Mouse (Mus musculus): ENCODE measurements around the gene Rap1gap. TPM values are rescaled to one million over a fixed set of nuclear protein-coding genes. Genes with fewer than 3 reads are reported as not detected.

Rap1gap gene
- polyA plus RNA-seq, 1 experiment from 2014 or later: 12.5 TPM

DNA sequence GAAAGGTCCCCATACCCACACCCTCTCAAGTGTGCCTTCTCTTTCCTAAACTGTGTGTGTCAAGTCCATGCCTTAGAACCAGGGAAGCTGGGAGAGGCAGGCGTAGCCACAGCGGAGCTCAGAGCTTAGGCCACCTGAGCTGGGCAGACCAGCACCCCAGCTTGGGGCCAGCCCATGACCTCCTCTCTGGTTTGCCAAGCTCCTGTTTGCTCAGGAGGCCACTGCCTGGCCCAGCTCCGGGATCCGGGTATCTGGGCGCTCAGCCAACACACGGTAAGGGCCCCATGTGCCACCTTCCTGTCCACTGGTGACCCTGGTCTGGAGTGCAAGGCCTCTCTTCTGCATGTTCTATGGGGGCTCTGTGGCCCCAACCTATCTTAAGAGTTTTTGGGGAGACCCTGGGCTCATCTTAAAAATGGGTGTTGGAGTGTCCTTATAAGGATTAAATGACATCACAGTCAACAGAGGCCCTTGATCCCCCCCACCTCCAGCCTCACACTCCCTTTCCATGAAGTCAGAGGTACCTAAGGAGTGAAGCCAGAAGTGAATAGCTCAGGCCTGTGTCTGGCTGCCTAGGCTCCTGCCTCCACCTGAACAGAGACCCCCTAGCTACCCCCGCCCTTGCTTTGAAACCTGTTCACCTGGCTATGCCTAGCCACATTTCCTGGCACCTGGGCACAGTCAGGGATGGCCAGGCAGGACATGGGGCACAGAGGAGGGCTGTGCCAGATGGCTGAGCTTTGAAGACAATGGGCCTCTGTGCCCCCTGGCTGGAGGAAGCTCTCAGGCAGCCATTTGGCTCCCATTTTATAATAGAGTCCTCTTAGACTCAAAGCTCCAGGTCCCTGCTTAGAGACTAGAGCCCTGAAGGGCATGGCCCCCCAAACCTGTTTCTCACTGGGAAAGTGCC is 33.8 kb downstream of the Rap1gap start:
- no peaks in the 10 kb centered on the region for H3K9me3 ChIP-seq (replicated peaks)
- peak overlapping the region; percentile 79 for H3K27ac ChIP-seq
- H3K4me3 ChIP-seq (replicated peaks): no peak overlapping the region
- 0 out of 2 replicates have a peak, but pooled peaks have one; percentile 17 for ATAC-seq (replicated peaks; ENCODE audit: low FRiP score)
- no peaks in the 10 kb centered on the region for H3K36me3 ChIP-seq
- H3K27me3 ChIP-seq: no peaks in the 10 kb centered on the region
- WGBS: 62% methylated on average over 7 of the region's 7 CpGs
- H3K4me2 ChIP-seq: no peak overlapping the region
- H3K4me1 ChIP-seq: peaks cover 44% of the 10 kb centered on the region
- H3K9ac ChIP-seq: no peak overlapping the region

DNA sequence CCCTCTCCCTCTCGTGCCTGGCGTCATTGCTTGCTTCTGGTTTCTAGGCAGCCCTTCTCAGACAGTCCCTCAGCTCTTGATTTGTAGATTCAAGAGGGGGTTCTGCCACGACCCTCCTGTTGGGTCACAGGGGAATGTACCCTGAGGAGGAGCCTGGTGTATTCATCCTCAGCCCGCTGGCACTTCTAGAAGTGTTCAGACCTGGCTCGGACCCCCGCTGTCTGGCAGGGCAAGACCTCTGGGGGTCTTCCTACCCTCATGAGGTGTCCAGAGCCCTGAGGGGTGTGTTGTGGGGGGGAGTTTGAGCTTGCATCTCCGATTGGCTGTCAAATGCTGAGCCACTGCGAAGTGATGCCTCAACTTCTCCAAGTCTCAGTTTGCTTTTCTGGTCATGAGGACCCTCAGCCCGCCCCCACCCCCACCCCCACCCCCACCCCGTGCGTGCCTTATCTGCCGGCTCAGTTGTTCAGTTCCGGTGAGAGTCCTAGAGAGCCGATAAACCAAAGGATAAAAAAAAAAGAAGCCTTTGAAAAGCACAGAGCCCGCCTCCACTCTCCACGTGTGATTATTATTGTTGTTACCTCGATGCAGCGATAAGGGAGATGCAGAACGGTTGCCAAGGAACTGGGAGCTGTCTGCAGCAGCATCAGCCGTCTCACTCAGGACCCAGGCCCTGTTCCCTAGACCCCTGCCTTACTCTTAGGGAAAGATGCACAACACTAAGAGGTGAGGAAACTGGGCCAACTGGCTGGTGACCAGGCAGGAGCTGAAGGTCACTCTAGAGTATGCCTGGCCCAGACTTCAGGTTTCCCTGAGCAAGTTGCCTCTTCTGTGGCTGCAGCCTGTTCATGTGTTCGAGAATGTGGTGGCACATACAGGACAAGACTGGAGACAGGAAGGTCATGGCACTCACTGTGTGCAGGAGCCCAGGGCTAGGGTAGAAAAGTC is 35.0 kb downstream of the Rap1gap start:
- Histone ChIP-seq H3K27me3 (no peaks in the 10 kb centered on the region), H3K36me3 (no peaks in the 10 kb centered on the region), H3K4me2 (no peak overlapping the region), H3K4me1 (peaks cover 44% of the 10 kb centered on the region), H3K4me3 (replicated peaks) (no peak overlapping the region), H3K9me3 (replicated peaks) (no peaks in the 10 kb centered on the region), H3K27ac (0 out of 2 replicates have a peak overlapping the region, but pooled peaks have one; percentile 79), H3K9ac (no peak overlapping the region)
- no peak for ATAC-seq (replicated peaks; ENCODE audit: low FRiP score)
- 57% methylated on average over 21 of the region's 21 CpGs for WGBS

DNA sequence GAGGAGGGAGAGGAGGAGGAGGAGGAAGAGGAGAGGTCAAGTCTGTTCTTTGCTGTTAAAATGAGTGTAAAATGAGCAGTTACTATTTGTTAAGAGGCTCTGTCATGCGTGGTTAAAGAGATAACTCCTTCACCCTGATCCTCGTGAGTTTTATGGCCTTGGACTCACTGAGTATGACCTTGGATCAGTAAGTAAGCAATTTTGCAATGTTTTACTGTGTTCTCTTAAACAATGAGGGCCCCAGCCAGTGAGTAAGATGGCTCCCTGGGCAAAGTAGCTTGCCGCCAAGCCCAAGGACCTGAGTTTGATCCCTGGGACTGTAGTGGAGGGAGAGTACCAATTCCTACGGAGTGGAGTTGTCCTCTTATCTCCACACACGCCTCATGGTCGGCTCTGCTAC is 36.4 kb downstream of the Rap1gap start:
- no peak for ATAC-seq (replicated peaks; ENCODE audit: low FRiP score)
- no peaks in the 10 kb centered on the region for H3K36me3 ChIP-seq
- H3K4me3 ChIP-seq (replicated peaks): no peak overlapping the region
- no peaks in the 10 kb centered on the region for H3K27me3 ChIP-seq
- H3K9me3 ChIP-seq (replicated peaks): no peaks in the 10 kb centered on the region
- WGBS: 53% methylated on average over 6 of the region's 6 CpGs
- no peak overlapping the region for H3K4me2 ChIP-seq
- H3K4me1 ChIP-seq: peaks cover 37% of the 10 kb centered on the region
- H3K27ac ChIP-seq: no peak overlapping the region
- no peak overlapping the region for H3K9ac ChIP-seq

DNA sequence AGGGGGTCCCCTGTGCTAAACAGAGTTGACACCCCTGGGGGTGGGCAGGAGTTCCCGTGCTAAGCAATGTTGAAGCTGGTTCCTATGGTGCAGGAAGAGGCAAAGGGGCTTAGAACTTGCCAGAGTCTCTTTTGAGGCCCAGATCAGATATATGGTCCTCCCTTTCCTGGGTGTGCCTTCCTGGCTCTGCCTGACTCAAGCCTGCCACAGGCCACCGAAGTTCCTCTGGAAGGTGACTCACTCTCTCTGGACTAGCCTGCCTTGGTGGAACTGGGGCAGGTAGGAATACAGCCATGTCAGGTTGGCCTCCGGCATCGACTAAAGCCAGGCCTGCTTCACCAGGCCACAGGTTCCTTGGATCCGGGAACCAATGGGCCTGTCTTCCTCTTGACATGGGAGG is 38.6 kb downstream of the Rap1gap start:
- 90% methylated on average over 5 of the region's 5 CpGs for WGBS
- ATAC-seq (replicated peaks; ENCODE audit: low FRiP score): no peak
- Histone ChIP-seq H3K36me3 (no peaks in the 10 kb centered on the region), H3K4me3 (replicated peaks) (no peak overlapping the region), H3K4me2 (no peak overlapping the region), H3K27me3 (peaks cover 7% of the 10 kb centered on the region), H3K27ac (no peak overlapping the region), H3K9me3 (replicated peaks) (no peaks in the 10 kb centered on the region), H3K4me1 (peaks cover 40% of the 10 kb centered on the region), H3K9ac (no peak overlapping the region)

DNA sequence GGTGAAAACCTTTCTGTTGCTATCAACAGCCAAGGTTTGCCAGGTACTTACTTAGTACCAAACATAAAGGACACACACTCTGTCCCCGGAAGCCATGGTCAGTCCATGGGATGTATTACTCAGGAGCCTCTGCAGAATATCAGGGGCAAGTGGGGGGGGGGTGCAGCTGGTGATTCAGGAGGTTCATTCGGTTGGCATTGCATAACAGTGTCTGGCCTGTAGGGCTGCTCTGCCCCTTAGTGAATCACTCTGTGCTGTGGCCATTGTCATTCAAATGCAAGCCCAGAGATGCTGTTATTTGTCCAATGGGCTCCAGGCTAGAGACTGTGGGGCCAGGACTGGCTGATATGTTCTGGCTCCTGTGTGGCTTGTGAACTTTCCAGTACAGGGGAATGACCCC is 40.0 kb downstream of the Rap1gap start:
- H3K4me1 ChIP-seq: peaks cover 37% of the 10 kb centered on the region
- no peak overlapping the region for H3K9ac ChIP-seq
- no peaks in the 10 kb centered on the region for H3K36me3 ChIP-seq
- no peak overlapping the region for H3K4me2 ChIP-seq
- H3K9me3 ChIP-seq (replicated peaks): no peaks in the 10 kb centered on the region
- no peak for ATAC-seq (replicated peaks; ENCODE audit: low FRiP score)
- H3K4me3 ChIP-seq (replicated peaks): no peak overlapping the region
- peaks cover 14% of the 10 kb centered on the region for H3K27me3 ChIP-seq
- H3K27ac ChIP-seq: no peak overlapping the region
- 64% methylated on average over 2 of the region's 2 CpGs for WGBS

DNA sequence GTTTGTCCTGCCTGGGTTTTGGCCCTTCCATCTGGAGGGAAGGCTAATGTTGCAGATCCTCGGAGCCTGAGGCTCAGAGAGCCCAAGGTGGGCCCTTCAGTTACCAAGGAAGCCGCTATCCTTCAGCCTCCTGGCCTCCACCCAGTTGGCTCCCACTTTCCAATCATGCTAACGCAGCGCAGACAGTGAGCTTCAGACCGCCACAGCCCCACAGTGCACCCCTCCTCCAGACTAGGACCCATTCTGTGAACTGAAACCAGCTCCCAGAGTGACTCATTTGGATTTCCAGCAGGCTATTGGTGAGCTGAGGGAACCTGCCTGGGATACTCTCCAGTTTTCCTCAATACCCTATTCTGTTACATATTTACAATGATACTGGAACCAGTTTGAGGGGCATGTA is 40.9 kb downstream of the Rap1gap start:
- Histone ChIP-seq H3K36me3 (no peaks in the 10 kb centered on the region), H3K4me1 (peaks cover 29% of the 10 kb centered on the region), H3K27ac (no peak overlapping the region), H3K27me3 (peaks cover 17% of the 10 kb centered on the region), H3K4me3 (replicated peaks) (no peak overlapping the region), H3K9ac (no peak overlapping the region), H3K4me2 (no peak overlapping the region), H3K9me3 (replicated peaks) (no peaks in the 10 kb centered on the region)
- no peak for ATAC-seq (replicated peaks; ENCODE audit: low FRiP score)
- 77% methylated on average over 5 of the region's 5 CpGs for WGBS

DNA sequence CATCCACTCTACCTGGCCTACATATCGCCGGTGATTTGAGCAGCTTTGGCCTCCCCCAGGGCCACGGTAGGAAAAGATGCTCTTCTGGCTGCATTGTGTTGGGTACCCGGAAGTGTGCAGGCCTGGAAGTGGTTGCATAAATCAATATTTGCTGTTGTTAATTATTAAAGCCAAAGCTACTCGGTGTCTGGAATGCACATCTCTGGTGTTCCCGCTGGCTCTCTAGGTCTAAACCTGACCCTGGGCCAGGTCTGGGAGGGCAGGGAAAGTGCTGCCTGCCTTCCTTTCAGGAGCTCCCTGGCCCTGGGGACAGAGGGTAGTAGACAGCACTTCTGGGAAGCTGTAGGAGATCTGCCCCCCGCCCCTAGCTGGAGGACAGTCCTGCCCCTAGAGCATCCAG is 42.0 kb downstream of the Rap1gap start:
- H3K9me3 ChIP-seq (replicated peaks): no peaks in the 10 kb centered on the region
- H3K4me3 ChIP-seq (replicated peaks): no peak overlapping the region
- 0 out of 2 replicates have a peak overlapping the region, but pooled peaks have one; percentile 34 for H3K27ac ChIP-seq
- H3K36me3 ChIP-seq: no peaks in the 10 kb centered on the region
- WGBS: 69% methylated on average over 7 of the region's 7 CpGs
- peak overlapping the region; percentile 94 for H3K4me2 ChIP-seq
- ATAC-seq (replicated peaks; ENCODE audit: low FRiP score): no peak
- no peak overlapping the region for H3K9ac ChIP-seq
- peaks cover 23% of the 10 kb centered on the region for H3K4me1 ChIP-seq
- H3K27me3 ChIP-seq: peaks cover 17% of the 10 kb centered on the region

DNA sequence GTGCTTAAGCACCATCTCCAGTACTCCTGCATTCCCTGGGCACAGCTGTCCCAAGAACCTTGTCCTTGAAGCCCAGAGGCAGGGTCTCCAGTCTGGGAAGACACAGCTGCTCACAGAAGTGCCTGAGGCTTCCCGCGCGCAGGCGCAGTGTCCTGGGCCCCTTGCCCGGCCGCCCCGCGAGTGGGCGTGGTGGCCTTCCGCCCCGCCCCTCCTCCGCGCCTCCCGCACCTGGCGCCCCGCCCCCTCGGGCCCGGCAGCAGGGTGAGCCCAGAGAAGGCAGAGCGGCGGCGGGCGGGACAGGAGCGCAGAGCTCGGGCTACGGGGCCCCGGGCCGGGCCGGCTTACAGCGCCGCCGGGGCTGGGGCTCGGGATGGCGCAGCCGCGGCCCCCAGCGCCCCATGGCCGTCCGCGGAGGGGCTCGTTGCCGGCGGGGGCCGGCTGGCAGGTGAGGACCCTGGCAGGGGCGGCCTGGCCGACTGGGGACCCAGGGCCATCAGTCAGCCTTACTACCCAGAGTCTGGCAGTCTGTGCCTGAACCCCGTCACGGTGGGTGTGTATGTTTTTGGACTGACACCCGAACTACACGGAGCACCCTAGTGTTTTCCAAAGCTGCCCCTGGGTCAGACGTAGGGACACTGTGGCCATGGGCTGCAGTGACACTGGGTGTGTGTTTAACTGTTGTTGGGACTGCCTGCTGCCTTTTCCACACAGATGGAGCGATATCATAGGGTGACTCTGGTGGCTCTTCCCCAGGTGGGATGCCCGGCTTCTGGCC is 42.9 kb downstream of the Rap1gap start:
- H3K4me1 ChIP-seq: peaks cover 22% of the 10 kb centered on the region
- H3K36me3 ChIP-seq: no peaks in the 10 kb centered on the region
- peak overlapping the region; percentile 78 for H3K9ac ChIP-seq
- peak; percentile 86 for ATAC-seq (replicated peaks; ENCODE audit: low FRiP score)
- 3% methylated on average over 52 of the region's 52 CpGs for WGBS
- peaks cover 17% of the 10 kb centered on the region for H3K27me3 ChIP-seq
- H3K27ac ChIP-seq: peak overlapping the region; percentile 41; the same call in 1 of the 2 replicates
- H3K9me3 ChIP-seq (replicated peaks): no peaks in the 10 kb centered on the region
- peak overlapping the region; percentile 94 for H3K4me2 ChIP-seq
- H3K4me3 ChIP-seq (replicated peaks): peak overlapping the region; percentile 67

DNA sequence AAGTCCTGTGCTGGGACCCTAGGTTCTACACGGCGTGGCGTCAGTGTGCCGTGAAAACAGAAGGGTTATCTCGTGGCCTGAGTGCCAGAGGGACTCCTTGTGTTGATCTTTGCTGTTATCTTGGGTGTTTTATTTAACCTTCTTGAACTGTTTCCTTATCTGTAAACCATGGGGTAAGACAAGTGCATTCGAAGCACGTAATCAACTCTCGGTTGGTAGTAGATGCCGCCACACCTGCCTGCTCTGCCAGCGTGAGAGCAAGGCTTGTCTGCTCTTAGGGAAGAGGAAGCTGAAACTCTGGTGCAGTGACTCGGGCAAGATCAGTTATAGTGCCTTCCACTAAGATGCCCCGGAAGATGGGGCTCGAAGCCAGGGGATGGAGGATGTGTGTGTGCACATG is 48.4 kb downstream of the Rap1gap start:
- Histone ChIP-seq H3K27ac (no peak overlapping the region), H3K4me1 (peaks cover 12% of the 10 kb centered on the region), H3K9ac (no peak overlapping the region), H3K4me3 (replicated peaks) (no peak overlapping the region), H3K27me3 (peaks cover 16% of the 10 kb centered on the region), H3K36me3 (no peaks in the 10 kb centered on the region), H3K4me2 (no peak overlapping the region), H3K9me3 (replicated peaks) (no peaks in the 10 kb centered on the region)
- 87% methylated on average over 13 of the region's 13 CpGs for WGBS
- ATAC-seq (replicated peaks; ENCODE audit: low FRiP score): no peak

DNA sequence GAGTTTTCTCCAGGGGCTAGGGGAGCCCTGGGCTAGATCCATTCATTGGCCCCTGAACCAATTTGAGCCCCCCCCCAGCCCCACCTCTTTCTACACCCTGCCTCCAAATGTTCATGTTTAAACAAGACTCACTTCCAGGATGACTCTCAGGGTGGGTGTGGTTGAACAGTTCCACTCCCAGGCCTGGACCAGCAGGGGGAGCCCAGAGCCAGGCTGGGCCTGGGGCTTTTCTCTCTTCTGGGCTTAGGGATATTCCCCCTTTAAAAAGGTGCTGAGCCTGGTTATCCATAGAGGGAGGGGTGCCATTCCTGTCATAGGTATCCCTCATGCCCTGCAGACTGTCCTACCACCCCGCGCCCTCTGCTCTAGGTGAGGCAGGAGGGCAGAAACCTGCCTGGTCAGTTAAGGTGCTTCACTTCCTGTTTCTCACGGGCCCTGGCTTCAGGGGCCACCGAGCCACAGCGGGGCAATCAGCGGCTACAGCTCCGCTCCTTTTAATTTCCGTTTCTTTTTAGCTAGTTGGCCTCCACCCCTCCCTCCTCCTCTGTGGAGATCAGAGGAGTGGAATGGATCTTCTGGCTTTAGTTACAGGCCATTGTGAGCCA is 49.6 kb downstream of the Rap1gap start:
- no peak overlapping the region for H3K4me3 ChIP-seq (replicated peaks)
- H3K4me2 ChIP-seq: no peak overlapping the region
- H3K27ac ChIP-seq: peak overlapping the region; percentile 51; the same call in 1 of the 2 replicates
- no peak overlapping the region for H3K9ac ChIP-seq
- H3K9me3 ChIP-seq (replicated peaks): no peaks in the 10 kb centered on the region
- peaks cover 12% of the 10 kb centered on the region for H3K4me1 ChIP-seq
- peaks cover 18% of the 10 kb centered on the region for H3K27me3 ChIP-seq
- 15% methylated on average over 8 of the region's 8 CpGs for whole genome bisulfite sequencing
- H3K36me3 ChIP-seq: no peaks in the 10 kb centered on the region
- no peak for ATAC-seq (replicated peaks; ENCODE audit: low FRiP score)

DNA sequence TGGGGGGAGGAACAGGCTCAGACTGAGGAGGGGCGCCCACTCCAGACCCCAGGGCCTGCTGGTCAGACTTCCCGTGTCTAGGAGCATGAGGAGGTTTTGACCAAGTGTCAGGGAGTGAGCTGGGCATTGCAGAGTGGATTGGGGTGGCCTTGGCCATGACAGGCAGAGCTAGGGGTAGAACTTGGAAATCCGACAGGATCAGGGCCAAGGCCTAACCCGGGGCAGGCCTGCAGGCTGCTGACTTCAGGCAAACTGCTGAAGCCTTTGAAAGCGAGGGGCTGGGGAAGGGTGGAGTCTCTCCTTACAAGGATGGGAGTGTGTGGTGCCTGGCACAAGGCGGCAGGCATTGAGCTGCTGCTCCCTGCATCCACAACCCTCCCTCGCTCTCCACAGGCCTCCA is 52.5 kb downstream of the Rap1gap start:
- Histone ChIP-seq H3K9me3 (replicated peaks) (no peaks in the 10 kb centered on the region), H3K36me3 (no peaks in the 10 kb centered on the region), H3K4me3 (replicated peaks) (no peak overlapping the region), H3K9ac (no peak overlapping the region), H3K4me2 (no peak overlapping the region), H3K4me1 (peaks cover 19% of the 10 kb centered on the region), H3K27ac (no peak overlapping the region), H3K27me3 (peaks cover 19% of the 10 kb centered on the region)
- WGBS: 58% methylated on average over 7 of the region's 7 CpGs
- no peak for ATAC-seq (replicated peaks; ENCODE audit: low FRiP score)

All from kidney, embryonic 15.5 days (tissue).